Mouse (Mus musculus) left cerebral cortex, postnatal 36 days (tissue): ENCODE measurements at regions not wholly inside any gene's neighbourhood (a gene's known extent, or its start where the extent isn't known, plus 50 kb on each side); places are given as distances from the start of the nearest gene placed in this dataset.
"Not testable (repeated sequence)": the region's sequence is repeated elsewhere in the genome, so short reads cannot be mapped to it uniquely, and the experiment has no call there.

ENCODE experiments used
- DNase-seq, 2 experiments: peaks; one replicate each; pipeline ENCODE4 v3.0.0; 2021 to 2022; ENCODE audit warnings: low spot score in 2 of 2, mixed read lengths in 1 of 2
- intact Hi-C: fragments of 180-260 bp; cut with DNase I; formaldehyde crosslinking; loops from one replicate; pipeline ENCODE4 v1.15.1; 2025

DNA sequence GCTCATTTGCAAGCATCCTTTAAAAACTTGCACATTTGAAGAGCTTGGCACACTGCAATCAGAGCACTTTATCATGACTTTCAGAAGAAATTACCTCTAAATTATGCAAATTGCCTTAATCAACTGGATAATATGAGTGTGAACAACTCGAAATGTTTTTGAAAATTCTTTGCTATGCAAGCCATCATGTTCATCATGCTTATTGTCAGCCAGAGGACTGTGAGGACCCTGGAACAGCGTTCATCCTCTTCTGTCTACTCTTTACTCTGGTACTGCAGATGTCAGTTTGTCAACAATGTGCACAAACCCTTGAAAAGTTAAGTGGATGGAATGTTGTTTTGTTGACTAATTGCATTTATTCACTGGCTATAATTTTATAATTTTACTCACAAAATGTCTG, 1899.9 kb upstream of the Slc39a10 start:
- intact Hi-C loops: no loop called here
- DNase-seq: no peak

- DNase-seq: no peak
- intact Hi-C loops: no loop called here
Measured at GRCm38 (mm10) chr1:48753252-48753755, 1860.7 kb upstream of the Slc39a10 start.

DNA sequence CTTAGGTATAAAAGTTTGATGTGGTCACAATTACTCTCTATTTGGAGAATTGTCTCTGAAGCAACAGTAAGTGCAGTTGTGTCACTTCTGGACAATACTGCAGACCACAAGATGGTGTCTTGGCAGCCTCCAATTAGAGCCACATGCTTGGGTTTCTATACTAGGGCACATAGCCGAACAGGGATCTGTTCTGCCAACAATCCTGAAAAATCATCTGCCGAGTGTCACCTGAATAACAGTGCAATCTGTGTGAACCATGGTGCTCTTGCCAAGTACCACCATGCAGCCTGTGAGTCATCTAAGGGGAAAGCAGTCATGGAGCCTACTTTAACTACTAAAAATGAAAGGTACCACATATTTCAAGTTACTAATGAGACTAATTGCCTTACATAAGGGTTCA, 1840.9 kb upstream of the Slc39a10 start:
- intact Hi-C loops: no loop called here
- DNase-seq: no peak

DNA sequence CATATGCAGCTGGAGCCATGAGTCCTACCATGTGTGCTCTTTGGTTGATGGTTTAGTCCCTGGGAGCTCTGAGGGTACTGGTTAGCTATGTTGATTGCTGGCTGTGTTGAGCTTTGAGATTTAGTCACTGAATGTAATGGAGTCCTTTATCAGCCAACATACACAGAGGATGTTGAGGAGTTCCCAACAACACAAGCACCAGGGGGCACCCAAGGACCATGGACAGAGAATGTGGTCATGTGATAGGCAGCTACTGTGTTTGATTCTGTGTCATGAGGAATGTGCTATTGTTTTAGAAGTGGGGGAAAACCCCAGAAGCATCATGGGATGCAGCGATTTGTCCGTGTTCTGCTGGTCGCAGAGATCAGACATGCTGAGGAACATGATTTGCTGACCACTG, 1816.0 kb upstream of the Slc39a10 start:
- intact Hi-C loops: not testable (repeated sequence)
- DNase-seq: peak; percentile 8 to 15
